Mouse (Mus musculus): ENCODE data around the gene Pdzk1ip1. TPM values are rescaled to one million over a fixed set of nuclear protein-coding genes. Genes with fewer than 3 reads are reported as not detected.
A peak's percentile ranks its signal among the peaks of the same experiment; 100 is the strongest.

The Pdzk1ip1 gene
- polyA plus RNA-seq, 1 experiment from 2014 or later = 0.46 TPM

DNA sequence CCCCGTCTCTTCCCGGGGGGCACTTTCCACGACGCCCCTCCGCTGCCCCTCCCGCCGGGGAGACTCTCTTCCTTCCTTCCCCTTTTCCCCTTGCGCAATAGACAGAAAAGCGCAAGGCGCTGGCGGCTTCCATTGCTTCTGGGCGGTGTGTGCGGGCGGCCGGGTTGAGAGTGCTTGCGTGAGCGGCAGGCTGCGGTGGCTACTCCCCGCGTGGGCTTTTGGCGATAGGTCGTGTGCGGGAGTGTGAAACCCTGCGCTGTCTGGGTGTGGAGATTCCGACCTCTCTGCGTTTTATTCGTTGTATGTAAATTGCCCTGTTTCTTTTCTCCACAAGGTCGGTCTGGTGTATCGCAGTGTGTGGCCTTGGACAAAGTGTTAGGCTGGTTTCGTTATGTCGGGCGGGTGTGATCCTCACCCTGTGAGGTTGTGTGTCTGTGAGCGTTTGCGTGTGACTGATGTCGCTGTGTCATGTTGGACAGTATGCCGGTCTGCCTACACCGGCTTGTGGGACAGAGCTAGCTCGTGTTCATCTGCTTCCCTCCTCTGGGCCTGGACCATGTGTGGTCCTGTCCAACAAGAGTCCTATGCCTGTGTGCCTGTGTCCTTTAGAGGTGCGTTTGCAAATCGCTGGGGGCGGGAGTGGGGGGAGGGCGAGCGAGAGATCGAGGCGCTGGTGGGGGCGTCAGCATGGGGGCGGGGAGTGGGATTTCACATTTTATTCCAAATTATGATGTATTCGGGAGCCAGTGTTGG lies 31.4 kb upstream of the Pdzk1ip1 start:
- Histone ChIP-seq H3K9me3 (ENCODE audit: control insufficient read depth, low read length) (no peaks in the 10 kb centered on the region), H3K36me3 (ENCODE audit: control insufficient read depth, insufficient read depth) (no peaks in the 10 kb centered on the region), H3K9ac (replicated peaks; ENCODE audit: low read depth, low read length) (peak overlapping the region; percentile 26; the same call in 1 of the 2 replicates), H3K4me1 (replicated peaks; ENCODE audit: control insufficient read depth, insufficient read depth, low read length) (peaks cover 15% of the 10 kb centered on the region), H3K4me3 (replicated peaks; ENCODE audit: low read length) (peak overlapping the region; percentile 33), H3K4me2 (ENCODE audit: low read length) (peak overlapping the region; percentile 48), H3K27ac (ENCODE audit: low read length) (no peak overlapping the region), H3K27me3 (replicated peaks; ENCODE audit: control insufficient read depth, insufficient read depth, low read length) (peaks cover 60% of the 10 kb centered on the region)
- under 1% methylated on average over 48 of the region's 48 CpGs for WGBS
- ATAC-seq = peak; percentile 48

DNA sequence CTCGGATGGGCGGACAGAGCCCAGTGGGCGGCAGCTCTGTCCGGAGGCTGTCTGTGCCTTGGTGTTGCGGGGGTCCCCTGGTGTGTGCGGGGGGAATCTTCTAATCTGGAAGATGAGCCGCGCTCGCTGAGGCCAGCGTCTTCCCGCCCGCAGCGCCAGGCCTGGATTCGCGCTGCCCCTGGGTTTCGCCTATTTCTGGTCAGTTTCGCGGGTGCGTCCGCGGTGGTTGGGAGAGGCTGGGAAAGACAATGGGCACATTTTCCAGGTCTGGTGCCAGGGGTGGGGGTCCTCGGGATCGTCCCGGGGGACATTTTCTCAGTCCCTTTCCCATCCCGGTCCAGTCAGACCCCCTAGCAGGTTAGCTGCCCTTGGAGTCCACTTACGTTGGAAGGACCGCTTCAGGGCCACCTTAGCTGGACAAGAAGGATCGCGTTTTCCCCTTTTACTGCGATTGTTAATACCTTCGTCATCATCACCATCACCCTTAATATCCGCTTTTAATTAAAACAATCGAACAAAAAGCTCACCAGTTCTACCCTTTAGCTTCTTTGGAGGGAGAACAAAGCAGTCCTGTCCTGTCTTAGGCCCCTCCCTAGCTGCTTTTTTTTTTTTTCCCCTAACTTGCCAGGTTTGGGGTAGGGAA lies 30.7 kb upstream of the Pdzk1ip1 start:
- H3K27ac ChIP-seq (ENCODE audit: low read length) = no peak overlapping the region
- WGBS = 1% methylated on average over 33 of the region's 33 CpGs
- H3K36me3 ChIP-seq (ENCODE audit: control insufficient read depth, insufficient read depth) = no peaks in the 10 kb centered on the region
- peaks cover 63% of the 10 kb centered on the region for H3K27me3 ChIP-seq (replicated peaks; ENCODE audit: control insufficient read depth, insufficient read depth, low read length)
- H3K4me2 ChIP-seq (ENCODE audit: low read length) = no peak overlapping the region
- peaks cover 14% of the 10 kb centered on the region for H3K4me1 ChIP-seq (replicated peaks; ENCODE audit: control insufficient read depth, insufficient read depth, low read length)
- H3K9me3 ChIP-seq (ENCODE audit: control insufficient read depth, low read length) = no peaks in the 10 kb centered on the region
- H3K9ac ChIP-seq (replicated peaks; ENCODE audit: low read depth, low read length) = 0 out of 2 replicates have a peak overlapping the region, but pooled peaks have one; percentile 10
- ATAC-seq = peak; percentile 21; the same call in 1 of the 2 replicates
- peak overlapping the region; percentile 33 for H3K4me3 ChIP-seq (replicated peaks; ENCODE audit: low read length)

DNA sequence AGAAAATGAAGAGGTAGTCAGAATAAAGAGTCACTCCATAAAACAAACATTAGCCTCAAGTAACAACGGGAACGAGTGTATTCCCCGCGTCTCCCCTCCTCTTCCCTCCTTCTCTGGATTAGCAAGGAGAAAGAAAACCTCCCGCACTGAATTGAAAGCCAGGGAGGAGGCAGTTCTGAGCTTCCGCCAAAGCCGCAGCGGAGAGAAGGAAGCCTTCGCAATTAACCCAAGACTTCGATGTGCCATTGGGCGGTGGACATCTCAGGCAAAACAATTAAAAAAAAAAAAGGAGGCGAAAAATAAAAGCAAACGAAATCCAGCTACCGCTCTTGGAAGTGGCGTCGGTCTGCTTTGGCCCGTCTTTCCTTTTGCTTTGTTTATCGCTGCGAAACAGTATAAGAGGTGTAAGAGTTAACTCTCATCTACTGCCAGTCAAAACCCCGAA lies 30.2 kb upstream of the Pdzk1ip1 start:
- no peak for ATAC-seq
- 1% methylated on average over 20 of the region's 20 CpGs for WGBS
- Histone ChIP-seq H3K4me3 (replicated peaks; ENCODE audit: low read length) (no peak overlapping the region; the same call in 1 of the 2 replicates), H3K9me3 (ENCODE audit: control insufficient read depth, low read length) (no peaks in the 10 kb centered on the region), H3K4me2 (ENCODE audit: low read length) (no peak overlapping the region), H3K27ac (ENCODE audit: low read length) (no peak overlapping the region), H3K36me3 (ENCODE audit: control insufficient read depth, insufficient read depth) (no peaks in the 10 kb centered on the region), H3K4me1 (replicated peaks; ENCODE audit: control insufficient read depth, insufficient read depth, low read length) (peaks cover 20% of the 10 kb centered on the region), H3K27me3 (replicated peaks; ENCODE audit: control insufficient read depth, insufficient read depth, low read length) (peaks cover 66% of the 10 kb centered on the region), H3K9ac (replicated peaks; ENCODE audit: low read depth, low read length) (no peak overlapping the region)

DNA sequence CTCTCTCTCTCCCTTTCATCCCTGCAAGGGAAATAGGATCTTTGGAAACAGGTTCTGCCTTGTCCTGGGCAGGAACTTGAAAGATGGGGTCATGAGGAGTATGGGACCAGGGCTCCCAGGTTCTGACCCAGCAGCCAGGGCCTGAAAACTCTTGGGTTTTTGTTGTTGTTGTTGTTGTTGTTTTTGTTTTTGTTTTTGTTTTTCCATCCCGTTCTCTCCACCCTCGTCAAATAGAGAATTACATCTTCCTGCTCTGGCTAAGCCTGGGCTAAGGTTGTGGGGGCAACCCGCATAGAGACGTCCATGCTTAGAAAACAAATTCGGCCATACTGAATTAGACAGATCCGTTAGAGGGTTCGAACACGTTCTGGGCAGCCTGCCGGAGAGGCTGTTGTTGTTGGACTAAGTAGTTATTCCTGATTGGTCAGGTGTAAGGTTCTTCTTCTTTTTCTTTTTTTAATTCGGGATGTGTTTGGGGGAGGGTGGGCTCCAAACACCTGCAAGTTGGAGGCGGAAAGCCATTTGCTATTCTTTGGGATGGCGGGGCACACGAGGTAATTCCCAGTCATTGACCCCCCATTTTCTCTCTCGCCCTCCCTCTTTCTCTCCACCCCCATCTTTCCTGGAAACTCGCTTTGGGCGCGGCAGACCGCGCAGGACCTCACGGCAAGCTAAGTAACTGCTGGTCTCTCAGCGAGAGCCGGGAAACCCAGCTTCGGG lies 29.5 kb upstream of the Pdzk1ip1 start:
- no peak for ATAC-seq
- no peak overlapping the region for H3K9ac ChIP-seq (replicated peaks; ENCODE audit: low read depth, low read length)
- under 1% methylated on average over 23 of the region's 23 CpGs for WGBS
- H3K4me2 ChIP-seq (ENCODE audit: low read length) = no peak overlapping the region
- no peaks in the 10 kb centered on the region for H3K36me3 ChIP-seq (ENCODE audit: control insufficient read depth, insufficient read depth)
- H3K9me3 ChIP-seq (ENCODE audit: control insufficient read depth, low read length) = no peaks in the 10 kb centered on the region
- no peak overlapping the region for H3K4me3 ChIP-seq (replicated peaks; ENCODE audit: low read length)
- H3K4me1 ChIP-seq (replicated peaks; ENCODE audit: control insufficient read depth, insufficient read depth, low read length) = peaks cover 25% of the 10 kb centered on the region
- peaks cover 67% of the 10 kb centered on the region for H3K27me3 ChIP-seq (replicated peaks; ENCODE audit: control insufficient read depth, insufficient read depth, low read length)
- no peak overlapping the region for H3K27ac ChIP-seq (ENCODE audit: low read length)

DNA sequence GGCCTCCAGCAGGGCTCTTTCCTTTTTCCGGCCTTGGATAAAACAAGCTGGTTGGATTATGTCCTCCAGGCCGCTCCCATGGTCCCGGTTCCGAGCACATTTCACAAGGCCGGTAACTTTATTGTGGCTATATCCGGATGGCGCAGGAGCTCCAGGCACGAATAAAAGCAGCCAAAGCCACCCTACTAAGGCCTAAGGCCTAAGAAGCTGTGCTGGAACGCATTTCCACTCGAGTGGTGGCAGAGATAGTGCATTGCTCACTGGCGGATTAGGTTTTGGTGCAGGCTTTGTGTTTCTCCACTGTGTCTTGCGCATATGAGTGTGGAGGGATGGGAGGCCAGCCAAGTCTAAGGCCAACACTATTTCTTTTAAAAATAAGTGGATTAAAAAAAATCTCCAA lies 28.6 kb upstream of the Pdzk1ip1 start:
- no peak overlapping the region for H3K4me3 ChIP-seq (replicated peaks; ENCODE audit: low read length)
- ATAC-seq = no peak
- no peaks in the 10 kb centered on the region for H3K36me3 ChIP-seq (ENCODE audit: control insufficient read depth, insufficient read depth)
- H3K4me2 ChIP-seq (ENCODE audit: low read length) = no peak overlapping the region
- H3K4me1 ChIP-seq (replicated peaks; ENCODE audit: control insufficient read depth, insufficient read depth, low read length) = peaks cover 25% of the 10 kb centered on the region
- peaks cover 68% of the 10 kb centered on the region for H3K27me3 ChIP-seq (replicated peaks; ENCODE audit: control insufficient read depth, insufficient read depth, low read length)
- no peaks in the 10 kb centered on the region for H3K9me3 ChIP-seq (ENCODE audit: control insufficient read depth, low read length)
- no peak overlapping the region for H3K9ac ChIP-seq (replicated peaks; ENCODE audit: low read depth, low read length)
- H3K27ac ChIP-seq (ENCODE audit: low read length) = no peak overlapping the region
- 7% methylated on average over 12 of the region's 12 CpGs for WGBS

DNA sequence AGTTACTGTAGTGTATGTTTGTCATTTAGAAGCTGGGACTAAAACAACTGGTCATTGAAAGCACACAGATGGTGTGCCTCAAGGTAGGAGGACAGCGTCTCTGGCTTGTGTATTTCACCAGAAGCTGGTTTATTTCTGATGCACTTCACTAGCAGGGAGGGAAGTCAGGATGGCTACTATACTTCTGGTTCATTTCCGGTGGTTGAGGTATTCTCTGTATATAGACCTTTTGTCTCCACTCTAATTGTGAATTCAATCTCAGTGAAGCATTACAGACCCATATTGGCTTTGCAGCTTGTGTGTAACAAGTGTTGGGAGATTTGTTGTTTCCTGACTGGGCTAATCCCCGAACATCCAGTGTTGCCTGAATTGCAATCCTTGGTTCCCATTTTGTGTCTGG lies 27.8 kb upstream of the Pdzk1ip1 start:
- no peaks in the 10 kb centered on the region for H3K9me3 ChIP-seq (ENCODE audit: control insufficient read depth, low read length)
- peaks cover 70% of the 10 kb centered on the region for H3K27me3 ChIP-seq (replicated peaks; ENCODE audit: control insufficient read depth, insufficient read depth, low read length)
- no peak overlapping the region for H3K9ac ChIP-seq (replicated peaks; ENCODE audit: low read depth, low read length)
- no peaks in the 10 kb centered on the region for H3K36me3 ChIP-seq (ENCODE audit: control insufficient read depth, insufficient read depth)
- H3K4me2 ChIP-seq (ENCODE audit: low read length) = no peak overlapping the region
- H3K27ac ChIP-seq (ENCODE audit: low read length) = no peak overlapping the region
- ATAC-seq = no peak
- WGBS = 7% methylated on average over 3 of the region's 3 CpGs
- peaks cover 25% of the 10 kb centered on the region for H3K4me1 ChIP-seq (replicated peaks; ENCODE audit: control insufficient read depth, insufficient read depth, low read length)
- H3K4me3 ChIP-seq (replicated peaks; ENCODE audit: low read length) = no peak overlapping the region

DNA sequence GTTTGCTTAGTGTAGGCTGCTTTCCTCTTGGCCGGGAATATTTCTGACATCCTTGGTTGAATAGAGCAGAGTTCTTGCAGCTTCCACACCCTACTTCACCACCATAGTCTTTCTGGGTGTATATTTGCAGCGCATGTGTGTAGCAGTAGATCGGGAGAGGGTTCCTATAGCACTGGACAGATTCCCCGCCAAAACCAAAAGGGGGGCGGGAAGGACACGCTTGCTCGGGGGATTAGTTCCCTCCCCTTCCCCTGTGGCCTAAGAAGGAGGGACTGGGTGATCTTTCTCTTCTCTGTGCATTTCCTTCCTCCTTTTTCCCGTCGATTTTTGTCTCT lies 26.0 kb upstream of the Pdzk1ip1 start:
- peak overlapping the region; percentile 52 for H3K4me3 ChIP-seq (replicated peaks; ENCODE audit: low read length)
- peaks cover 72% of the 10 kb centered on the region for H3K27me3 ChIP-seq (replicated peaks; ENCODE audit: control insufficient read depth, insufficient read depth, low read length)
- no peak overlapping the region for H3K27ac ChIP-seq (ENCODE audit: low read length)
- peaks cover 15% of the 10 kb centered on the region for H3K4me1 ChIP-seq (replicated peaks; ENCODE audit: control insufficient read depth, insufficient read depth, low read length)
- peak overlapping the region; percentile 95 for H3K4me2 ChIP-seq (ENCODE audit: low read length)
- ATAC-seq = no peak
- peak overlapping the region; percentile 64; the same call in 1 of the 2 replicates for H3K9ac ChIP-seq (replicated peaks; ENCODE audit: low read depth, low read length)
- H3K9me3 ChIP-seq (ENCODE audit: control insufficient read depth, low read length) = no peaks in the 10 kb centered on the region
- WGBS = 0% methylated on average over 9 of the region's 9 CpGs
- H3K36me3 ChIP-seq (ENCODE audit: control insufficient read depth, insufficient read depth) = no peaks in the 10 kb centered on the region

DNA sequence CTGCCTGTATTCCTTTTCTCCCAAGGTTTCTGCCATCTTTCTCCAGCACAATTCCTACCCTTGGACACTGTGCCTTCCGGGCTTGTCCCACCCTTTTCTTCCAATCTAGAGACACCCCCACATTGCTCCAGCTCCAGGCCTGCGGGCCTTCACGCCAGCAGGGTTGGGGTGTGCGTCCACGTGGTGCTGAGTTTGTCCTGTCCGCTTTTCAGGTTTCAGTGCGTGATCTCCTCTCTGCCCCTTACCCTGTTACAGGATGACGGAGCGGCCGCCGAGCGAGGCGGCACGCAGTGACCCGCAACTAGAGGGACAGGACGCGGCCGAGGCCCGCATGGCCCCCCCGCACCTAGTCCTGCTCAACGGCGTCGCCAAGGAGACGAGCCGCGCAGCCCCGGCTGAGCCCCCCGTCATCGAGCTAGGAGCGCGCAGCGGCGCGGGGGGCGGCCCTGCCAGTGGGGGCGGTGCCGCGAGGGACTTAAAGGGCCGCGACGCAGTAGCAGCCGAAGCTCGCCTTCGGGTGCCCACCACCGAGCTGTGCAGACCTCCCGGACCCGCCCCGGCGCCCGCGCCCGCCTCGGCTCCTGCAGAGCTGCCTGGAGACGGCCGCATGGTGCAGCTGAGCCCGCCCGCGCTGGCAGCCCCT lies 25.5 kb upstream of the Pdzk1ip1 start:
- Histone ChIP-seq H3K27ac (ENCODE audit: low read length) (no peak overlapping the region), H3K4me2 (ENCODE audit: low read length) (peak overlapping the region; percentile 95)

More for the DNA sequence above, 25.5 kb upstream of the Pdzk1ip1 start:
- H3K4me1 ChIP-seq (replicated peaks; ENCODE audit: control insufficient read depth, insufficient read depth, low read length) = peaks cover 14% of the 10 kb centered on the region
- ATAC-seq = peak; percentile 88
- peak overlapping the region; percentile 64 for H3K9ac ChIP-seq (replicated peaks; ENCODE audit: low read depth, low read length)
- H3K9me3 ChIP-seq (ENCODE audit: control insufficient read depth, low read length) = no peaks in the 10 kb centered on the region
- no peaks in the 10 kb centered on the region for H3K36me3 ChIP-seq (ENCODE audit: control insufficient read depth, insufficient read depth)
- peaks cover 72% of the 10 kb centered on the region for H3K27me3 ChIP-seq (replicated peaks; ENCODE audit: control insufficient read depth, insufficient read depth, low read length)
- peak overlapping the region; percentile 52 for H3K4me3 ChIP-seq (replicated peaks; ENCODE audit: low read length)
- under 1% methylated on average over 56 of the region's 58 CpGs for WGBS
